Mouse (Mus musculus) lung, postnatal 0 days (tissue): ENCODE data around the gene Prss16.

ENCODE experiments used
- CTCF ChIP-seq: IDR thresholded peaks from 2 replicates; pipeline ENCODE4 v1.5.1; 2016; ENCODE audit warnings: antibody characterized with exemption, mild to moderate bottlenecking
- EP300 ChIP-seq: IDR thresholded peaks from 2 replicates; pipeline ENCODE4 v1.6.1; 2016; ENCODE audit warnings: antibody characterized with exemption, mild to moderate bottlenecking, control low read depth

DNA sequence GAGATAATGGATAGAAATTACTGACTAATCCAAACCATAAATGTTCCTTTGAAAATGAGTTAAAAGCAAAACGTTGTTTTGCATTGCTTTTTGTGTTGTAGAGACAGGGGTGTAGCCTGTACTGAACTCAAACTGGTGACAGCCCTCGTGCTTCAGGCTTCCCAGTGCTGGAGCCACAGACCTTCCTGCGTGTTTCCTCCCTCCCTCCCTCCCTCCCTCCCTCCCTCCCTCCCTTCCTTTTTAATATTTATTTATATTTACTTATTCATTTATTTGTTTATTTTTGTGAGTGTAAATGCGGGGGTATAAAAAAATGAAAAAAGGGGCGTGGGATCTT is 41.9 kb upstream of the Prss16 start:
- no peak for TF ChIP-seq CTCF
- TF ChIP-seq EP300, result no peak
